In genomic region chr7:99172898-99173297, GRCm38 (mm10) we compare ENCODE assay signal across 12 mouse cellular contexts. TPM values are rescaled to one million over a fixed set of nuclear protein-coding genes. Genes with fewer than 3 reads are reported as not detected.
A peak's percentile ranks its signal among the peaks of the same experiment; 100 is the strongest.
DNase-seq lines count a peak whose midpoint lies in the region; ATAC-seq and TF ChIP-seq lines count a peak whose summit lies in the region.
"Had no signal": no experiment of that assay in that cellular context is flagged by ENCODE, and none has a peak within 500 bp of the region (broad histone marks: within the 10 kb centered on the region; RNA-seq: fewer than 3 reads in every experiment).

No protein-coding gene starts in this region.

- H3K9ac ChIP-seq in embryonic facial prominence, embryonic 14.5 days (ENCODE audit: low read depth, low read length): no peak overlapping the region
- no peak overlapping the region for H3K9ac ChIP-seq in stomach, embryonic 15.5 days
- H3K9ac ChIP-seq in midbrain, embryonic 13.5 days (replicated peaks): no peak overlapping the region
- H3K9ac ChIP-seq: embryonic facial prominence, embryonic 15.5 days had no signal

- H3K4me3 ChIP-seq in embryonic facial prominence, embryonic 14.5 days (ENCODE audit: low read depth, low read length): no peak overlapping the region
- no peak overlapping the region for H3K4me3 ChIP-seq in embryonic facial prominence, embryonic 10.5 days
- no peak overlapping the region for H3K4me3 ChIP-seq in lung, adult 2 months (replicated peaks; ENCODE audit: extremely low read depth, low read depth, low read length)
- H3K4me3 ChIP-seq in stomach, embryonic 15.5 days (replicated peaks): no peak overlapping the region
- no peak overlapping the region for H3K4me3 ChIP-seq in midbrain, embryonic 13.5 days (replicated peaks)
- H3K4me3 ChIP-seq: embryonic facial prominence, embryonic 15.5 days; limb, embryonic 10.5 days had no signal

- H3K4me1 ChIP-seq in embryonic facial prominence, embryonic 14.5 days (ENCODE audit: control insufficient read depth, insufficient read depth, low read length): no peaks in the 10 kb centered on the region
- peaks cover 22% of the 10 kb centered on the region for H3K4me1 ChIP-seq in embryonic facial prominence, embryonic 10.5 days
- H3K4me1 ChIP-seq in lung, adult 2 months (ENCODE audit: control insufficient read depth, insufficient read depth, low read length): no peaks in the 10 kb centered on the region
- H3K4me1 ChIP-seq in stomach, embryonic 15.5 days: 0 out of 2 replicates have a peak, but pooled peaks cover 3% of the 10 kb centered on the region
- no peaks in the 10 kb centered on the region for H3K4me1 ChIP-seq in midbrain, embryonic 13.5 days (replicated peaks)
- H3K4me1 ChIP-seq: limb, embryonic 10.5 days had no signal

- H3K27me3 ChIP-seq in embryonic facial prominence, embryonic 14.5 days (replicated peaks; ENCODE audit: control insufficient read depth, insufficient read depth, low read length): no peaks in the 10 kb centered on the region
- H3K27me3 ChIP-seq in embryonic facial prominence, embryonic 10.5 days (replicated peaks; ENCODE audit: low read depth, poor library complexity, severe bottlenecking): no peaks in the 10 kb centered on the region
- no peaks in the 10 kb centered on the region for H3K27me3 ChIP-seq in stomach, embryonic 15.5 days (replicated peaks)
- H3K27me3 ChIP-seq in midbrain, embryonic 13.5 days: no peaks in the 10 kb centered on the region
- H3K27me3 ChIP-seq: embryonic facial prominence, embryonic 15.5 days had no signal

- WGBS in embryonic facial prominence, embryonic 14.5 days: 78% methylated on average over 6 of the region's 6 CpGs
- 91% methylated on average over 6 of the region's 6 CpGs for WGBS in embryonic facial prominence, embryonic 10.5 days
- WGBS in lung, adult 2 months: 43% methylated on average over 6 of the region's 6 CpGs
- WGBS in stomach, embryonic 15.5 days: 72% methylated on average over 6 of the region's 6 CpGs
- WGBS in midbrain, embryonic 13.5 days: 93% methylated on average over 6 of the region's 6 CpGs

- TF ChIP-seq CTCF in lung, adult 2 months (IDR thresholded peaks at IDR 0.05; ENCODE audit: insufficient read depth, low read length): no peak

- H3K27ac ChIP-seq in embryonic facial prominence, embryonic 14.5 days (replicated peaks; ENCODE audit: low read depth, low read length): no peak overlapping the region
- H3K27ac ChIP-seq in embryonic facial prominence, embryonic 10.5 days (replicated peaks): no peak overlapping the region
- peak overlapping the region; percentile 21; the same call in 1 of the 2 replicates for H3K27ac ChIP-seq in stomach, embryonic 15.5 days
- H3K27ac ChIP-seq in midbrain, embryonic 13.5 days: no peak overlapping the region
- H3K27ac ChIP-seq: embryonic facial prominence, embryonic 15.5 days; limb, embryonic 10.5 days had no signal

- peak; percentile 38; the same call in 1 of the 2 replicates for ATAC-seq in embryonic facial prominence, embryonic 14.5 days (ENCODE audit: low read depth)
- ATAC-seq in stomach, embryonic 15.5 days (ENCODE audit: insufficient read depth, low FRiP score, low read depth): no peak
- no peak for ATAC-seq in midbrain, embryonic 13.5 days
- ATAC-seq: activated CD4-positive, CD25-positive, alpha-beta regulatory T cell, adult 4 months had no signal

- no peak for TF ChIP-seq POLR2A in lung, adult 2 months (IDR thresholded peaks at IDR 0.05; ENCODE audit: borderline replicate concordance, extremely low read depth, low read depth, low read length)

- peak; percentile 41 for DNase-seq in embryonic facial prominence, embryonic 14.5 days (ENCODE audit: low spot score)
- DNase-seq in embryonic facial prominence, embryonic 10.5 days (ENCODE audit: low spot score): no peak
- DNase-seq in lung, adult 18-20 months: peak; percentile 56 to 66
- DNase-seq in lung, adult 2 months: no peak
- peak; percentile 44 for DNase-seq in lung, postnatal 10 days
- no peak for DNase-seq in layer of hippocampus, adult 9-11 months
- DNase-seq: thymus, postnatal 14 days had no signal

- no peaks in the 10 kb centered on the region for H3K36me3 ChIP-seq in embryonic facial prominence, embryonic 14.5 days (ENCODE audit: control insufficient read depth, insufficient read depth, low read length)
- no peaks in the 10 kb centered on the region for H3K36me3 ChIP-seq in embryonic facial prominence, embryonic 10.5 days (replicated peaks)
- no peaks in the 10 kb centered on the region for H3K36me3 ChIP-seq in stomach, embryonic 15.5 days
- no peaks in the 10 kb centered on the region for H3K36me3 ChIP-seq in midbrain, embryonic 13.5 days
- H3K36me3 ChIP-seq: embryonic facial prominence, embryonic 15.5 days; limb, embryonic 10.5 days had no signal

- no peaks in the 10 kb centered on the region for H3K9me3 ChIP-seq in embryonic facial prominence, embryonic 14.5 days (ENCODE audit: control insufficient read depth, low read length)
- H3K9me3 ChIP-seq in embryonic facial prominence, embryonic 10.5 days: no peaks in the 10 kb centered on the region
- no peaks in the 10 kb centered on the region for H3K9me3 ChIP-seq in stomach, embryonic 15.5 days
- no peaks in the 10 kb centered on the region for H3K9me3 ChIP-seq in midbrain, embryonic 13.5 days
- H3K9me3 ChIP-seq: embryonic facial prominence, embryonic 15.5 days; limb, embryonic 10.5 days had no signal

- H3K4me2 ChIP-seq in embryonic facial prominence, embryonic 14.5 days (ENCODE audit: low read depth, low read length): no peak overlapping the region
- no peak overlapping the region for H3K4me2 ChIP-seq in stomach, embryonic 15.5 days
- no peak overlapping the region for H3K4me2 ChIP-seq in midbrain, embryonic 13.5 days (replicated peaks)
- H3K4me2 ChIP-seq: embryonic facial prominence, embryonic 15.5 days had no signal

RNA-seq across cellular contexts. Expression of gene Dgat2, which starts 9.6 kb away (rescaled TPM):
- polyA plus RNA-seq in embryonic facial prominence, embryonic 14.5 days (2014; fragmentation: Nextera tagmentation; extraction: Ambion mirVana): 33.4 and 38.6 TPM in 2 replicates
- 16.4 and 16.6 TPM in 2 replicates for polyA plus RNA-seq in embryonic facial prominence, embryonic 10.5 days (2016; fragmentation: Nextera tagmentation; extraction: Ambion mirVana)
- 93.7 and 100 TPM in 2 replicates for polyA plus RNA-seq in lung, adult 2 months (2012; rRNA removed)
- polyA plus RNA-seq in stomach, embryonic 15.5 days (2015; fragmentation: Nextera tagmentation; extraction: Ambion mirVana): 70.2 and 72.0 TPM in 2 replicates
- polyA plus RNA-seq in midbrain, embryonic 13.5 days (2015; fragmentation: Nextera tagmentation; extraction: Ambion mirVana): 11.1 and 12.8 TPM in 2 replicates

RNA-seq across cellular contexts. Expression of gene Uvrag, which starts 32.0 kb away (rescaled TPM):
- polyA plus RNA-seq in embryonic facial prominence, embryonic 14.5 days (2014; fragmentation: Nextera tagmentation; extraction: Ambion mirVana): 16.5 and 18.2 TPM in 2 replicates
- 11.0 and 12.1 TPM in 2 replicates for polyA plus RNA-seq in embryonic facial prominence, embryonic 10.5 days (2016; fragmentation: Nextera tagmentation; extraction: Ambion mirVana)
- 35.4 and 79.1 TPM in 2 replicates for polyA plus RNA-seq in lung, adult 2 months (2012; rRNA removed)
- 19.1 and 19.4 TPM in 2 replicates for polyA plus RNA-seq in stomach, embryonic 15.5 days (2015; fragmentation: Nextera tagmentation; extraction: Ambion mirVana)
- 13.1 and 16.3 TPM in 2 replicates for polyA plus RNA-seq in midbrain, embryonic 13.5 days (2015; fragmentation: Nextera tagmentation; extraction: Ambion mirVana)

Comparison
In these comparisons a context has a peak if more than half of its experiments do, and no peak if none do; other contexts are left out.
1. DNase-seq: peak in embryonic facial prominence, embryonic 14.5 days (single experiment), lung, adult 18-20 months (2 of 2) and lung, postnatal 10 days (single experiment); none in embryonic facial prominence, embryonic 10.5 days (single experiment), lung, adult 2 months (single experiment) and layer of hippocampus, adult 9-11 months (single experiment).